Mouse (Mus musculus): ENCODE results near the gene Mlh3. TPM values are rescaled to one million over a fixed set of nuclear protein-coding genes. Genes with fewer than 3 reads are reported as not detected.
"Not testable (repeated sequence)": the region's sequence is repeated elsewhere in the genome, so short reads cannot be mapped to it uniquely, and the experiment has no call there.

The Mlh3 gene
- polyA plus RNA-seq, 1 experiment from 2014 or later, result 11.7 TPM

- no peaks in the 10 kb centered on the region for H3K9me3 ChIP-seq (ENCODE audit: control insufficient read depth, low read length)
- no peaks in the 10 kb centered on the region for H3K36me3 ChIP-seq (ENCODE audit: control insufficient read depth, insufficient read depth)
- peaks cover 17% of the 10 kb centered on the region for H3K4me1 ChIP-seq (replicated peaks; ENCODE audit: control insufficient read depth, insufficient read depth, low read length)
- ATAC-seq, result no peak
- H3K4me2 ChIP-seq (ENCODE audit: low read length), result no peak overlapping the region
- no peak overlapping the region for H3K9ac ChIP-seq (replicated peaks; ENCODE audit: low read depth, low read length)
- no peaks in the 10 kb centered on the region for H3K27me3 ChIP-seq (replicated peaks; ENCODE audit: control insufficient read depth, insufficient read depth, low read length)
- no peak overlapping the region for H3K4me3 ChIP-seq (replicated peaks; ENCODE audit: low read length)
- WGBS, result 92% methylated on average over 4 of the region's 4 CpGs
- H3K27ac ChIP-seq (ENCODE audit: low read length), result no peak overlapping the region
These were observed 14.6 kb upstream of the Mlh3 start for GRCm38 (mm10) chr12:85284996-85285395.

DNA sequence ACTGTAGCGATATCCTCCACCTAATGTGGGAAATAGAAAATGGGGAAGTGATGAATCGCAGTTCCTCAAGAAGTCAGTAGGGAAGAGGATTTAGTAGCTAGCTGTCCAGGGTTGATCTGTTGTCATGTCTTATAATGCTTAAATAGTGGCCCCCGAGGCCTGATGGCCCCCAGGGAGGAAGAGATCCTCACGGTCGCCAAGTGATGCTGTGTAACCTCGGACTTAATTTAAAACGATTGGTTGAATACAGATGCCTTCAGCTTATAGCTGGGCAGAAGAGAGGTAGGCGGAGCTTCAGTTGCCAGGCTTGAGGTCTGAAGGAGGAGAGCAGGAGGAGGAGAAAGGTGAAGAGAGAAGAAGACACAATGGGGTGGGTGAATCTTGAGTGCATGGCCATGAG lies 13.9 kb upstream of the Mlh3 start:
- H3K9me3 ChIP-seq (ENCODE audit: control insufficient read depth, low read length), result no peaks in the 10 kb centered on the region
- H3K36me3 ChIP-seq (ENCODE audit: control insufficient read depth, insufficient read depth), result no peaks in the 10 kb centered on the region
- H3K27me3 ChIP-seq (replicated peaks; ENCODE audit: control insufficient read depth, insufficient read depth, low read length), result no peaks in the 10 kb centered on the region
- H3K9ac ChIP-seq (replicated peaks; ENCODE audit: low read depth, low read length), result no peak overlapping the region
- WGBS, result 73% methylated on average over 8 of the region's 8 CpGs
- no peak overlapping the region for H3K27ac ChIP-seq (ENCODE audit: low read length)
- no peak for ATAC-seq
- H3K4me3 ChIP-seq (replicated peaks; ENCODE audit: low read length), result no peak overlapping the region
- H3K4me1 ChIP-seq (replicated peaks; ENCODE audit: control insufficient read depth, insufficient read depth, low read length), result peaks cover 22% of the 10 kb centered on the region
- H3K4me2 ChIP-seq (ENCODE audit: low read length), result no peak overlapping the region

GRCm38 (mm10) chr12:85281756-85282155 lies 11.4 kb upstream of the Mlh3 start:
- H3K4me3 ChIP-seq (replicated peaks; ENCODE audit: low read length); H3K27ac ChIP-seq (ENCODE audit: low read length); H3K4me2 ChIP-seq (ENCODE audit: low read length); H3K27me3 ChIP-seq (replicated peaks; ENCODE audit: control insufficient read depth, insufficient read depth, low read length); H3K9me3 ChIP-seq (ENCODE audit: control insufficient read depth, low read length); H3K9ac ChIP-seq (replicated peaks; ENCODE audit: low read depth, low read length); H3K4me1 ChIP-seq (replicated peaks; ENCODE audit: control insufficient read depth, insufficient read depth, low read length); ATAC-seq; H3K36me3 ChIP-seq (ENCODE audit: control insufficient read depth, insufficient read depth): not testable (repeated sequence)
- 75% methylated on average over 1 of the region's 4 CpGs for WGBS

GRCm38 (mm10) chr12:85280845-85281651 lies 10.6 kb upstream of the Mlh3 start:
- peaks cover 9% of the 10 kb centered on the region for H3K4me1 ChIP-seq (replicated peaks; ENCODE audit: control insufficient read depth, insufficient read depth, low read length)
- no peaks in the 10 kb centered on the region for H3K36me3 ChIP-seq (ENCODE audit: control insufficient read depth, insufficient read depth)
- H3K27me3 ChIP-seq (replicated peaks; ENCODE audit: control insufficient read depth, insufficient read depth, low read length), result no peaks in the 10 kb centered on the region
- 39% methylated on average over 12 of the region's 12 CpGs for WGBS
- H3K9me3 ChIP-seq (ENCODE audit: control insufficient read depth, low read length), result no peaks in the 10 kb centered on the region
- H3K4me2 ChIP-seq (ENCODE audit: low read length), result peak overlapping the region; percentile 96
- H3K27ac ChIP-seq (ENCODE audit: low read length), result no peak overlapping the region
- no peak for ATAC-seq
- H3K4me3 ChIP-seq (replicated peaks; ENCODE audit: low read length), result peak overlapping the region; percentile 86
- no peak overlapping the region for H3K9ac ChIP-seq (replicated peaks; ENCODE audit: low read depth, low read length)

DNA sequence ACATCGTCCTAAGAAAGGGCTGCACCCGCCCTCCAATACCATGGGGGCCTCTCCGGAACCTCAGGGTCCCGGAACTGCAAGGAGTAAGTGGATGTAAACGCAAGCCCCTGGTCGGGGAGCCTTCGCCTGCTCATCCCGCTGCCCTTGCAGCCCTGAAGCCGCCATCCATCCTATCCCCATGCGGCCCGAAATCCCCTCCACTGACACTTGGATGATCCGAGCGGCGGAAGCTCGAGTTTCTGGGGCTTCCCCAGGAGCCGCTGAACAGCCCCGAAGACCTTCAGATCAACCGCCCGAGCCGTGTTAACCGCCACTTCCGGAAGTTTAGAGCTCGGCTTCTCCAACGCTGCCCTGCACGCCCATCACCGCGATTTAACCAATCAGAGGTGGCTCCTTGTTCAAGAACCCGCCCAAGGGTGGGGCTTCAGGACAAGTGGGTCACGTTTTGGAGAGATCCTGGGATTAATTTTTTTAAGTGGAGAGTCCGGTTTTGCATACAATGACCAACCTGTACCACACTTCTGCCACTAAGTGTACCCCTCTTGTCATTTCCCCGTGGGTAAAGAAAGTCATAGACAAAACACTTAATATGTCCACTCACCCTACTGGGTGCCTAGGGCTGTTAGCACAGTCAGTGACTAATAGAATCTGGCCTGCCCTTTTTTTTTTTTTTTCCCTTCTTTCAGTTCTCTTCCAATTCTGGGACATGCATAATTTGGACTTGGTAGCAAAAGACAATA lies 9.9 kb upstream of the Mlh3 start:
- peaks cover 9% of the 10 kb centered on the region for H3K4me1 ChIP-seq (replicated peaks; ENCODE audit: control insufficient read depth, insufficient read depth, low read length)
- H3K4me3 ChIP-seq (replicated peaks; ENCODE audit: low read length), result peak overlapping the region; percentile 86
- peak overlapping the region; percentile 77 for H3K27ac ChIP-seq (ENCODE audit: low read length)
- under 1% methylated on average over 31 of the region's 31 CpGs for WGBS
- H3K9ac ChIP-seq (replicated peaks; ENCODE audit: low read depth, low read length), result peak overlapping the region; percentile 94
- ATAC-seq, result peak; percentile 99
- no peaks in the 10 kb centered on the region for H3K27me3 ChIP-seq (replicated peaks; ENCODE audit: control insufficient read depth, insufficient read depth, low read length)
- peak overlapping the region; percentile 96 for H3K4me2 ChIP-seq (ENCODE audit: low read length)
- no peaks in the 10 kb centered on the region for H3K9me3 ChIP-seq (ENCODE audit: control insufficient read depth, low read length)
- H3K36me3 ChIP-seq (ENCODE audit: control insufficient read depth, insufficient read depth), result no peaks in the 10 kb centered on the region

DNA sequence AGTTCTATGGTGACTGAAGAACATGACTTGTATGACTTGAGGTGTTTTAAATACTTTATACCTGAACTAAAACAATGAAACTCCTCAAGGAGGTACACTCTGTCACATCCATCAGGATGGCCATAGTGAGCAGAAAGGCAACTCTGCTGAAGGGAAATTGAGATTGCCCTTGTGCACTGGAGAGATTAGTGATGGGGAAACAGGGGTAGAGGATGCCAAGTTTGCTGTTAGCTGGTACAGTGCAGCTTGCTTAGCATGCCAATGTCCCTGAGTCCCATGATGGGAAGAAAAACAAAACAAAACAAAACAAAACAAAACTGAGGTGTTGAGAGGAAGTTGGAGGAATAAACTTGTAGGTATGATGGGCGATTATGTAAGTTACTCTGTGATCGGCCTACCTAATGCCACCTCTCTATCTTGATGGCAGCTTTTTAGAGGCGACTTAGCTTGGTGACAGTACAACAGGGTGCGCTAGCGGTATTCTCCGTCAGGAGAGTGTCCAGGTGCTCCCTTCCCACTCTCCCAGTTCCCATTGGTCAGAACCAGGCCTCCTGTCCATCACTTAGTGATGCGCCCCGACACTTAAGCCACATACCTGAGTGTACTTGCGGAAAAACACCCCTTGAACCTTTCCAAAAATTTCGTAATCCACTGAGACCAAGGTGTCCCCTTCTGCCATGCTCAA lies 9.1 kb upstream of the Mlh3 start:
- H3K4me2 ChIP-seq (ENCODE audit: low read length), result peak overlapping the region; percentile 96
- H3K27ac ChIP-seq (ENCODE audit: low read length), result peak overlapping the region; percentile 77
- no peaks in the 10 kb centered on the region for H3K27me3 ChIP-seq (replicated peaks; ENCODE audit: control insufficient read depth, insufficient read depth, low read length)
- peaks cover 9% of the 10 kb centered on the region for H3K4me1 ChIP-seq (replicated peaks; ENCODE audit: control insufficient read depth, insufficient read depth, low read length)
- H3K36me3 ChIP-seq (ENCODE audit: control insufficient read depth, insufficient read depth), result no peaks in the 10 kb centered on the region
- no peaks in the 10 kb centered on the region for H3K9me3 ChIP-seq (ENCODE audit: control insufficient read depth, low read length)
- WGBS, result 4% methylated on average over 10 of the region's 10 CpGs
- peak; percentile 26 for ATAC-seq
- H3K4me3 ChIP-seq (replicated peaks; ENCODE audit: low read length), result peak overlapping the region; percentile 86
- H3K9ac ChIP-seq (replicated peaks; ENCODE audit: low read depth, low read length), result peak overlapping the region; percentile 94

DNA sequence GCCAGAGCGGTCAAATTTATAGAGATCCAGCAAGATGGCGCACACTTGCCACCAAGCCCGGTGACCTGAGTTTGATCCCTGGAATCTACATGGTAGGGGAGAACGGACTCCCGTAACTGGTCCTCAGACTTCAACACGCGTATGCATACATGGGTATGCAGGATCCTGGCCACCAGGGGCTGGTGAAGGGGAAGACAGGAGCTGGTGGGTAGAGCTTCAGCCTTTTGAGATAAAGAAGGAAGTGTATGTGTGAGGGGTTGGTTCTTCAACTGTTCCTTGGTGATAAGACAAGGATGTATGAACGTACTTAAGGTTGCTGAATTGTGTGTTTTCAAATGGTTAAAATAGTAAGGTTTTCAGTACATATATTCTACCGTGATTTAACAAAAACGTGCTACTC lies 8.5 kb upstream of the Mlh3 start:
- Histone ChIP-seq H3K27me3 (replicated peaks; ENCODE audit: control insufficient read depth, insufficient read depth, low read length) (no peaks in the 10 kb centered on the region), H3K4me2 (ENCODE audit: low read length) (no peak overlapping the region), H3K27ac (ENCODE audit: low read length) (no peak overlapping the region), H3K9ac (replicated peaks; ENCODE audit: low read depth, low read length) (no peak overlapping the region), H3K9me3 (ENCODE audit: control insufficient read depth, low read length) (no peaks in the 10 kb centered on the region), H3K4me1 (replicated peaks; ENCODE audit: control insufficient read depth, insufficient read depth, low read length) (peaks cover 9% of the 10 kb centered on the region), H3K4me3 (replicated peaks; ENCODE audit: low read length) (no peak overlapping the region), H3K36me3 (ENCODE audit: control insufficient read depth, insufficient read depth) (no peaks in the 10 kb centered on the region)
- ATAC-seq, result no peak
- 95% methylated on average over 10 of the region's 10 CpGs for WGBS

GRCm38 (mm10) chr12:85276273-85276672 lies 5.9 kb upstream of the Mlh3 start:
- WGBS, result 58% methylated on average over 5 of the region's 5 CpGs
- Histone ChIP-seq H3K4me1 (replicated peaks; ENCODE audit: control insufficient read depth, insufficient read depth, low read length) (peaks cover 9% of the 10 kb centered on the region), H3K27me3 (replicated peaks; ENCODE audit: control insufficient read depth, insufficient read depth, low read length) (no peaks in the 10 kb centered on the region), H3K27ac (ENCODE audit: low read length) (no peak overlapping the region), H3K36me3 (ENCODE audit: control insufficient read depth, insufficient read depth) (no peaks in the 10 kb centered on the region), H3K9me3 (ENCODE audit: control insufficient read depth, low read length) (no peaks in the 10 kb centered on the region), H3K4me3 (replicated peaks; ENCODE audit: low read length) (no peak overlapping the region), H3K9ac (replicated peaks; ENCODE audit: low read depth, low read length) (no peak overlapping the region), H3K4me2 (ENCODE audit: low read length) (no peak overlapping the region)
- no peak for ATAC-seq

- Histone ChIP-seq H3K9ac (replicated peaks; ENCODE audit: low read depth, low read length) (no peak overlapping the region), H3K4me1 (replicated peaks; ENCODE audit: control insufficient read depth, insufficient read depth, low read length) (peaks cover 3% of the 10 kb centered on the region; the same call in 1 of the 2 replicates), H3K4me3 (replicated peaks; ENCODE audit: low read length) (no peak overlapping the region), H3K27ac (ENCODE audit: low read length) (no peak overlapping the region), H3K27me3 (replicated peaks; ENCODE audit: control insufficient read depth, insufficient read depth, low read length) (no peaks in the 10 kb centered on the region), H3K4me2 (ENCODE audit: low read length) (no peak overlapping the region), H3K36me3 (ENCODE audit: control insufficient read depth, insufficient read depth) (no peaks in the 10 kb centered on the region), H3K9me3 (ENCODE audit: control insufficient read depth, low read length) (0 out of 2 replicates have a peak, but pooled peaks cover 3% of the 10 kb centered on the region)
- WGBS, result 95% methylated on average over 10 of the region's 10 CpGs
- no peak for ATAC-seq
These were observed 3.1 kb upstream of the Mlh3 start for GRCm38 (mm10) chr12:85273508-85273907.

Data from forebrain, embryonic 16.5 days (tissue).